Mouse (Mus musculus) urinary bladder, postnatal 10 days (tissue): ENCODE measurements around the gene Med11.
"Not testable (repeated sequence)": the region's sequence is repeated elsewhere in the genome, so short reads cannot be mapped to it uniquely, and the experiment has no call there.

ENCODE experiments used
- DNase-seq: peaks from one replicate; pipeline ENCODE4 v3.0.0; 2022; ENCODE audit warnings: low spot score

The Med11 gene

DNA sequence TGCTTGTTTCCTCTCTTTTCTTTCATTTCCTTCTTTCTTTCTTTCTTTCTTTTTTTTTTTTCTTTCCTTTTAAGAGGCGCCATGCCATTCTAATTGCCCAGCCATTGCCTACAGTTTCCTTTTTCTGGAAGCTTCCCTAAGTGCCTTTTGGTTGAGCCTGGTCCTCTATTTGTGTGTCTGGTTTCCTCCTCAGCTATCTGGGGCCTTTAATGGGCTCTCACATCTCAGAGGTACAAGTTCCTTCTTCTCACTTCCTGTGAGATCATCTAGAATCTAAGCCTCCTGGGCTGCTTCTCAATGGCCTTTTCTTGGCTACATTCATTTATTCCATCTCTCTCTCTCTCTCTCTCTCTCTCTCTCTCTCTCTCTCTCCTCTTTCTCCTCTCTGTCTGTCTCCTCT lies 4.3 kb upstream of the Med11 start:
- no peak for DNase-seq

DNA sequence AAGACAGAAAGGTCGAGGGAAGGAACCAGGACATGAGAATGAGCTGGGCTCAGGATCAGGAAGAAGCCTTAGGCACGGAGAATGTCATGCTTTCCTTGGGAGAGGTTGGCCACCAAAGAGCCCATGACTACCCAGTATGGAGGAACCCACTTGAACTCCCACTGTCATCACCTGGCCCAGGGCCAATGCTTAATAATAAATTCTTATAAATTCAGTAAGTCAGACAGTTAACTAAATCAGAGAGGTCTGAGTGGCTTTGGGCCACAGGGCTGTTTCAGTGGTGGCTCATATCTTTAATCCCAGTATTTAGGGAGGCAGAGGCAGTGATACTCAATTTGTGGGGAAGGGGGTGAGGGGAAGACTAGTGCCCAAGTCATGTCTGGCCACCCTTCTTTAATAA lies 793 bp upstream of the Med11 start:
- no peak for DNase-seq

DNA sequence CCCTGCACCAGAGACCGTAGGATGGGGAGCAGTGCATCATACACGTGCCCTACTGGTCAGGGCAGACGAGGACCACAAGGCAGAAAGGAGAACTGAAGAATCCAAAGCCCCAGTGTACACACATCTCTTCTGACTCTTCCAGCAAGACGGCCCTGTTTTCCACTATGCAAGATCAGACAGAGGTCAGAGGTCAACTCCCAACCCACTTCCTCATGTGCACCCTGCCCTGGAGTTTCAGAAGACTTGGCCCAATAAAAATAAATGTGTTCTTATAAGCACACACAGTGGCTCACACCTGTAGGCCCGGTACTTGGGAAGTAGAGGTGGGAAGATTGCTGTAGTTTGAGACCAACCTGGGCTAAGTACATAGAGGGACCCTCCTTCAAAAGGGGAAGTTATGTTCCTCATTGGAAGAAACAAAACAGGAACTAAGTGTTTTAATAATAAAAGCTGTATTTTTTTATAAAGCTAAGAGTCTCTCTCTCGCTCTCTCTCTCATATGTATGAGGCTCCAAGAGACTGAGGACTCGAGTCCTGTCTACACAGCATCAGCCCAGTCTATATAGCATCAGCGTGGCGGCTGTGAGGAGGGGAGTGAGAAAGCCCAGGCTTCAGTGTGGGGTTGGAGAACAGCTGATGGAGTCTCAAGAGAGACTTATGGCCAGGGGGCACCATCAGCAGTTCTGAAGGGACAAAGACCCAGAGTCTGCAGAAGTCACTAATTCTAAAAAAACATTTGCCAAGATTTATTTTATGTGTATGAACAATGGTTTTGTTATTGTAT lies 1.7 kb downstream of the Med11 start:
- no peak for DNase-seq

DNA sequence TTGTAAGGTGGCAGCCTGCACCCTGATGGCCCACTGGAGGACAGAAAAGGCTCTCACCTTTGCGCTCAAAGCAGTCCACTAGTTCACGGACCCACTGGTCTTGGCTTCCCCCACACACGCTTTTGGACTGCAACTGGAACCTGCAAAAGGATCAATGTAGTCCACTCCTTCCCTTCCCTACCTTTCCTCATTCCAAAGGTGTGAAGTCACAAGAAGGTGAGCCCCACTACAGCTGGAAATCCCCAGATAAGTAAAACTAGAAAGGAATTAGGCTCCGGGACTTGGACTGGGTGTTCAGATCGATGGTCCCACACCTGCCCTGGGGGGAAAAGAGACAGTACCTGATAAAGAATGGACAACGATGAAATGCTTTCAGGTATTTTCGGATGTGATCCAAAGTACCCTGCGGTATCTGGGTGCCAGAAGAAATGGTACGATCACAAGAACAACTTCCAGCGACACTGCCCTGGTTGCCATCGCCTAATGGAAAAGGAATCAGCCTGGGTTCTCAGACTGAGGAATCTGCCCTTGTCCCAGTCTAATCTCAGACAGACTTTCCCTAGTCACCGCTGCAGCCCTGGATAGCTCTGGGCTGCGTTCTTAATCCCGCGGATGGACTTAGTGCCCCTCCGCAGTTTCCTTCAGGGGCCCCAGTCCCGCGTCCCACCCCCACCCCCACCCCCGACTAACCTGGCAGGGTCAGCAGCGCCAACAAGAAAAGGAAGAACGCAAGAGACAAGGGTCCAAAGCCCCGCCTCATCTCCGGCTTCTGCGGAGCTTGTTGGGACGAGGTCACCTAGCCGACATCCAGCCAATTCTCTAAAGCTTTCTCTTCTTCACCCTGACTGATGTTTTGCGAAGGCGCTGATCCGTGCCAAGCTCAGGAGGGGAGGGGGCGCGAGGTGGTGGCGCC lies 7.2 kb downstream of the Med11 start, which contains the start of gene Zmynd15:
Zmynd15 (plus strand) TSS at position 746 of the 913 bp plus-strand sequence.
- DNase-seq, result no peak

DNA sequence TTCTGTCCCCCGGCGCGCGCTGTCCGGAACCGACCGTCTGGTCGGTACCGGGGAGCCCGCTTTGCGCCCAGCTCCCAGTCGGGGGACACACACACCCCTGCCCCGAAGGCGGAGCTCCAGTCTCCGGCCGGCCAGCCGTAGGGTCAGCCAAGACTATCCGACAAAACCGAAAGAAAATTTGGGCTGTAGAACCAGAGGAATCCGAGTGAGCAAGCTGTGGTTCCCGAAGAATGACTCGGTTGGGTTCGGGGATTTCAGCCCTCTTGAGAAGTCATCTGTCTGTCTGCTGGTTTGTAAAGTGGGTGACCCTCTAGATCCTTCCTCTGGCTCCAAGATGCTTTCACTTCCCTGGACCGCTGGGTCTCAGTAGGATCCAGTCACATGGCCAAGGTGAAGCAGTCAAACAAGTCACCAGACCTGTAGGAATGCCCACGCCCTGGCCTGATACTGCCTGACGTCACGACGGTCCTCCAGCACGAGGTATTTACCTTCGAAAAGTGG lies 7.9 kb downstream of the Med11 start, which contains the start of gene Cxcl16:
Cxcl16 (minus strand) TSS at position 384 of the 501 bp plus-strand sequence.
- no peak for DNase-seq

DNA sequence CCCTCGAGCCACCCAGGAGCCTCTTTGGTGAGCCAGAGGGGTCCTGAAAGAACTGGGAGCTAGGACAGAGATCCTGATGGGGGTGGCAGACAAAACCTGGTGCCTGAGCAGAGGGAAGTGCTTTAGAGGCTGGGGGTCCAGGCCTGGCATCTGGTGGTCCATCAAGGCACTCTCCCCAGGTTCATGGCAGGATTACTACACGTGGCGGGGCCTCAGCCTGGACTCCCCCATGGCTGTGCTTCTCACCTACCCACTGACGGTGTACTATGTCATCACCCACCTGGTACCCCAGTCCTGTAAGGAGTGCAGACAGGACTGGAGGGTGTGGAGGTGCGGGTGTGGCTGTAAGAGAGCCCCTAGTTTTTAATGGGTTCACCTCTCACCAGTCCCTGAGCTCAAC lies 12.3 kb downstream of the Med11 start:
- DNase-seq, result no peak

DNA sequence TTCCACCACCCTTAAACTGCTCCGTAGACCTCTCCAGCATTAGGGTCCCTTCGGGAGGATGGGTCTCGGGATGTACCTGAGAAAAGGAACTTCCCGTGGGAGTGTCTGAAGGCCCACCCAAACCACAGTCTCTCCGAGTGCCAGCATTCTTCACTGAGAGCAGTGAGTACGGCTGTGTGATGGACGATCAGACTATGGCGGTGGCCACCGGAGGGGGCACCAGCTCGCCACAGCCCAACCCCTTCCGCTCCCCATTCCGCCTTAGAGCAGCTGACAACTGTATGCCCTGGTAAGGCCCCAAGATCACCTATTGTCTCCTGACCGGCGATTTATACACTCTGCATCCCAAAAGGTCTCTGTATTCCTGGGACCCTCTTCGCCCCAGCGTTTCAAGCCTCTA lies 13.5 kb downstream of the Med11 start:
- no peak for DNase-seq

DNA sequence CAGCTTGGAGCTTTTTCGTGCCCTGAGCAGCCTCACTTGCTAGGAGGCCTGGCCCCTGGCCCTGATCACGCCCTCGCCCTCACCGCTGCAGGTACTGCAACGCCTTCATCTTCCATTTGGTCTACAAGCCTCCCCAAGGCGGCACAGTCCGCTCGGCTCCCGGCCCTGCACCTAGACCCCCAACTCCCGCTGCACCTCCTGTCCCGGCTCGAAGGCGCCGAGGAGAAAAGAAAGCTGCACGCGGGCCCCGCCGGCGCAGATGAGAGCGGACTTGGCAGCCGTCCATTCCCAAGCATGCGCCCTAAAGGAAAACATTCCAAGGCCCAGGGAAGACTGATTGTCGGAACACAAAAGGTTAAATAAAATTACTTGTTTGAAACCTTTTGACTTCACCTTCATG lies 14.1 kb downstream of the Med11 start:
- no peak for DNase-seq

DNA sequence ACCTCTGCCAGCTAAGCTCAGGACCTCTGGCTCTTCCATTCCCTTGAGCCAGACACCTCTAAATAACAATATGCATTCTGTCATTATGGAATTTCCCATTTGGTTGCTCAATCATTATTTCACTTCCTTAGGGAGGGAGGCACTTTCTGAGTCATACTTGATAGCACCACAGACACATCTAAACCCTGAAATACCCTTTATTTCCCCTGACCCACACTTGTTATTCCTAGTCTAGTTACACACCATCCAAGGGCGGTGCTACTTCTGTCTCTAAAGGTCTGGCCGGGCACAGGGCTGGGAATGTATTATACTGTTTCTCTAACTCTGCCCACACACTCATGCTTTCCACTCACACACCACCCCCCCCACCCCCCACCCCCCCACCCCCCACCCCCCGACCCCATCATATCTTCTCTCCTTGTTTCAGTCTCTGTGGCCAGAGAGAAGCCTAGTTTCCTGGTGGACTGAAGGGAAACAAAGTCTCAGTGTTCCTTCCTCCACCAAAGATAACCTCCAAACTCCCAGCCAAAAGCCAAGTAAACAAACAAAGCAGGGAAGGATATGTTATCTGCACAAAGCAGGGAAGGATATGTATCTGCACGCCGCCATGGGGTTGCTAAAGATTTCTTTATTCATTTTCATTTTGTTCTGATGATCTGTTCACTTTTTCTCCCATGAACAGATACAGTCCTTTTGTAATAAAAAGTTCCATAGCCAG lies 16.3 kb downstream of the Med11 start:
- DNase-seq, result no peak

DNA sequence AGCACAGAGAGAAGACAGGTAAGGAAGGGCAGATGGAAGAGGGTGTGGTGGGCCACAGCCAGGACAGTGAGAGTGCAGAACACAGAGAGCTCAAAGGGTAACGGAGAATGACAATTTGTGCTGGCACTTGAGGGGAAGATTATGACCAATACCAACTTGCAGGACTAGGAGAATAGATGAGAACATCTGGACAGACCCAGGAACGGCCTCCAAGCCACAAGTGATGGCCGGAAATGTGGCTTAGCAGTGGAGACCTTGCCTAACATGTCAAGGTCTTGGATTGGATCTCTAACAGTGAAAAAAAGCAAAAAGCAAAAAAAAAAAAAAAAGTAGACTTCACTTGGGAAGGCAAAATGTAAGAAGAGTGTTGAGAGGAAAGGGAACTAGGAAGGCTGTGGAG lies 18.0 kb downstream of the Med11 start:
- no peak for DNase-seq

DNA sequence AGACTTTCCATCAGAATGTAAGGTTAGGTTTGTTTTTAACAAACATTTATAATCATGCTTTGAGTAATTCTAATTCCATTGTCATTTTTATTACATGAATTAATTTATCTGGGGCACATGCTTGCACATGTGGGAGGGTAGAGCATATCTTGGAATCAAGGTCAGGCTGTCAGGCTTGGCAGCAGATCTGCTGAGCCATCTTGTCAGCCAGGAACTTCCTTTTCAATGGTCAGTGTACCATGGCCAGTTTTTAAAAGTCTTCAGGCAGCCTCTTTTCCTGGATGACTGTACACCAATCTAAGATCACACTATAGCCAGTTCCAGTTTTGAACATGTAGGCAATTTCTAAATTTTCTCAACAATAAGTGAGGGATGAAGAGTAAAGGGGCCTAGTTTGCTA lies 21.0 kb downstream of the Med11 start:
- DNase-seq, result no peak

DNA sequence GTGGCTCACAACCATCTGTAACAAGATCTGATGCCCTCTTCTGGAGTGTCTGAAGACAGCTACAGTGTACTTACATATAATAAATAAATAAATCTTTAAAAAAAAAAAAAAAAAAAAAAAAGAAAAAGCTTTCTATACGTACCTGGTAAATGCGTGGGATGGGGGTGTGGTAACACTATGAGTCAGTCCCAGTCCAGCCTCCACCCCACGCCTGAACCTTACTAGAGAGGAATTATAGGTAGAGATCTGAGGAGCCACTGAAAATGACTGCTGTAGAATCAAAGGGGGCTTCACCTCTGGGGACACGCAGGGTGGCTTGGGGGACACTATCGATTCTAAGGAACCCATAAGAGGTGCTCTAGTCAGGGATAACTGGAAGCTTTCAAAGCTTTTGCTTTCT lies 21.6 kb downstream of the Med11 start:
- DNase-seq, result not testable (repeated sequence)

DNA sequence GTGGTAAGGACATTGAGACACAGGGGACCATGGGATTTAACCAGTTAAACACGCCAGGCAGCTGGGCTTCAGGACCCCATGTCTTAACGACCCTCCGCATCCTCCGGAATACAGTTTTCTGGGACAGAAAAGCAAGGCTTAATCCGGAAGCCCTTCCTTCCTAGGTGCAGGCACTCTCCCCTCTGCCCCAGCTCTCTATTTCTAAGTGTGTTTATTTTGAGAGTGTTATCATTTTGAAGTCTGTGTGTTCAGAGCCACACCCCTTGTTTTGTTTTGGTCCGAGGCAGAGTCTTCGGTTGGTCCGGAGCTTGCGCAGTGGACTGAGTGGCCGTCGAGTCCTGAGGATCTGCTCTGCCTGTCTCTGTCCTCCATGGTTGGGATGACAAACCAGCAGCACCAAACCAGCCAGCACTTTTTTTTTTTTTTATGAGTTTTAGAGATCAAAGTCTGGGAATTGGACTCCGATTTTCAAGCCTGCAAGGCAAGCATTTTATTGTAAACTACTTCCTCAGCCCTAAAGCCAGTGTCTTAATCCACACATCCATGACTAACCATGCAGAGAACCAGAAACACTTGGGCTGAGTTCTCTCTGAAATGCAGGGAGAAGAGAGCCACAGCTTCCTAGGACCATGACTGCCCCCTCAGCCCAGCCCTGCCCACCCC lies 23.3 kb downstream of the Med11 start:
- no peak for DNase-seq

DNA sequence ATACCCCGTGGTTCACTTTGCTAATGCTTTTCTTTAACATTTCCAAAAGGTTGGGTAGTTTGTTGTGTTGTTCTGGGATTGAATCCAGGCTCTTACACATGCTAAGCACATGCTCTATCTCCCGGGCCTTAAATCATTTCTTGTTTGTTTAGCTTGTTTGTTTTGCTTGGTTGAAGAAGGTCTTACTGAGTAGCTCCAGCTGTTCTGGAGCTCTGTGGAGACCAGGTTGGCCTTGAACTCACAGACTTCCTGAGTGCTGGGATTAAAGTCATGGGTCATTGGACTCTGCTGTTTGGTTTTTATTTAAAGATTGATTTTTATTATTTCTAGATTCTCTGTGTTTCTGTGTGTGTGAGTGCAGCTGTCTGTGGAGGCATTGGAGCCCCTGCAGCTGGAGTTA lies 33.8 kb downstream of the Med11 start:
- DNase-seq, result no peak

DNA sequence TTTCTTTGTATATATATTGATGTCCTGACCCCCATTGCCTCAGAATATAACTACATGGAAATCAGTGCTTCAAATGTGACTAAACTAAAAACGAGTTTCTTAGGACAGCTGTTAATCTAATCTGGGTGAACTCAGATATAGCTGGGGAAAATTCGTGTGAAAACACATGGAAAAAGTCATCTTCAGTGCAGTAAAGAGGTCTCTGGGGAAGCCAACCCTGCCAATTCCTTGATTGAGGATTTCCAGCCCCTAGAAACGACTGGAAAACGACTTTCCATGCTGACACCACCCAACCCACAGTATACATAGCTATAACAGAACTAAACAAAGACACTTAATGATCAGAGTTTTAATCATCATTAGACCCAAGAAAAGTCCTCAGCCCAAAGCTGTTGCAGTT lies 36.1 kb downstream of the Med11 start:
- DNase-seq, result no peak

DNA sequence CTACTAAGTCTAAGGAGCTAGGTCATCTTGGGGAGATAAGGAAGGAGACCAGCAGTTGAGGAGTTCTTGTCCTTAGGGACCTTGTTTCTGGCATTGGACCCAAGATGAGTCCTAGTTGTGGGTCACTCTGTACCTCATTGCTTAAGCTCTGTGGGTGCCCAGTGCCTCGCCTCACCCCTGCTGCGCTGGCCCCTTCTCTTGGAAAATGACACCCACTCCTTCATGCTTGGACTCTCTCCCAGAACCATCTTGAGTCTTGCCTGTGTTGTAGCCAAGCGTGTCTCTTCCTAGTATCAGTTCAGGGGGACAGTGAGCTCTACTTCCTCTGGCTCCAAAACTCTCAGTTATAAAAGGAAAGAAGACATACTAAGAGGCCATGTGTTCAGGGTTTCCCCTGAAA lies 37.4 kb downstream of the Med11 start:
- DNase-seq, result no peak

DNA sequence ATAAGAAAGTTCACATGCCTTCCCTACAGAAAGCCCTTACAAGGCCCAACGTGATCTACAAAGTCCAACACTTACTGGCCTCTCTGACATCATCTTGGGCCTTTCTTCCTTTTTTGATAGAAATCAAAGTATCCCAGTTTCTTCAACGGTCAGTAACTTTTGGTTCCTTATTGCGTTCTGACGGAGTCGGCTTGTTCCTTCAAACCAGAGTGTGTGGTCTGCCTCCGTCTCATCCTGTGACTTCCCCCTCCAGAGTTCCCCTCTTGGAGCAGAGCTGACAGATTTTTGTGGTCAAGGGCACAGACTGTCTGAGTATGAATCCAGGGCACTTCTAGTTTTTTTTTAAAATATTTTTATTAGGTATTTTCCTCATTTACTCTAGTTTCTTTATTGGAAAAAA lies 38.0 kb downstream of the Med11 start:
- no peak for DNase-seq

DNA sequence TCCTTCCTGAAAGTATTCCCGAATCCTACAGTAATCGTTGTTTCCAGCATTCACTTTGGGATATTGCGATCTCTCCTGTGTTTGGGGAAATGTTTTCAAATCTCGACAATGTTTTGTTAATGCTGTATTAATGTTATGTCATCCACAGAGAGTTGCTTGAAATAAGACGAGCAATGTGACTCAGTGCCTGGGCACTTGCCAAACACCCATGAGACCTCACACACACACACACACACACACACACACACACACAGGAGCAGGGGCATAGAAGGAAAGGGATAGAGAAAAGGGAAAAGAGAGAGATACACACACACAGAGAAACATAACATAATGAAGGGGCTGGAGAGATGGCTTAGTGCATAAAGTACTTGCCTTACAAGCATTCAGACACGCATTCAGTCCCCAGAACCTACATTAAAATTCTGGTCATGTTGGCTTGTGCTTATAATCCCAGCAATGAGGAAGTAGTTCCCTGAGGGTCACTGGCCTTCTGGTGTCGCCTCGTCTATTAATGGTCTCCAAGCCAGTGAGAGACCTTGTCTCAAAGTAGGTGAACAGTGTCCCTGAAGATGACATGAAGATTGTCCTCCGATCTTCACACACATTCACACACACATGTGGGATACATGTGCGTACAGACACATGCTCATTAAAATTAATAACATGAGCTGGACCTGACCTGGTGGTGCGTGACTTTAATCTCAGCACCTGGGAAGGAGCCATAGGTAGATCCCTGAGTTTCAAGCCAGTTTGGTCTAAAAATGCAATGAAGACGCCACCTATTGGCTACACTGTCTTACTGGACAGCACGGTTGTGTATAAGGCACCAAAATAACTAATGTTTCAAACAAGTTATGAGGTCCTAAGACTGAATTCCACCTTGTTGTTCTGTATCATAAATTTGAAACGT lies 48.1 kb downstream of the Med11 start:
- DNase-seq, result no peak

DNA sequence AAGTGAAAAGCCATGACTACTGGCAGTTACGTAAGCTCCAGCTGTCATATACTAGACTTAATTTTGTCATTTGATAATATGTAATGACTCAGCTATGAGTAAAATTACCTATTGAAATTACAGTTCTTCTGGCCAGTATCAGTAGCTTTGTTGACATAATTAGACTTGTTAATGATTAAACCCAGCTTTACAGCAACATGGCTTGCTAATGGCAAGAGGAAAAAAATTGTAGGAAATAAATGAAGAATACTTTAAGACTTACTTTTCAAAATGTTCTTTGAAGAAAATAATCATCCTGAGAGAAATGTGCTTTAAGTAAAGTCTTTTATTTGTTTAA lies 48.7 kb downstream of the Med11 start:
- no peak for DNase-seq

DNA sequence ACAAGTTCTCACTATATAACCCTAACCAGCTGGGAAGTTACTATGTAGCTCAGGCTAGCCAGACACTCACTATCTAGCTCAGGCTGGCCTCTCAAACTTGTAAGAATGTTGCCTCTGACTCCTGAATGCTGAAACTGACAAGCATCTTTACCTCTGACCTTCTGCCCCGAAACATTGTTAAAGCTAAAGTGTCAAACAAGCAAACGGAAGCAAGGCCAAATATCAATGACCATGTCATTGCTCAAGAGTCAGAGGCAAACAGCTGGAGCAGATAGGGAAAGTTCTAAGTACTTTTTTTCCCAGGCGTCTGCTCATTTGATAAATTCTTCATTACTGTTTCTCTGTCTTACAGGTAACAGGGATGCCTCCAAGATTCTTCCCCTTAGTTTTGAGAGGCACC lies 50.3 kb downstream of the Med11 start:
- DNase-seq, result no peak
